Mouse (Mus musculus) stomach, postnatal 0 days (tissue): Measurements from ENCODE around the gene Aldh1a1.

Source experiments
- CTCF ChIP-seq: IDR thresholded peaks from 2 replicates; pipeline ENCODE4 v1.5.1; 2016; ENCODE audit warnings: antibody characterized with exemption, low read depth, mild to moderate bottlenecking, moderate library complexity
- EP300 ChIP-seq: optimal IDR thresholded peaks from 2 replicates; pipeline ENCODE3; 2016; ENCODE audit warnings: antibody characterized with exemption

DNA sequence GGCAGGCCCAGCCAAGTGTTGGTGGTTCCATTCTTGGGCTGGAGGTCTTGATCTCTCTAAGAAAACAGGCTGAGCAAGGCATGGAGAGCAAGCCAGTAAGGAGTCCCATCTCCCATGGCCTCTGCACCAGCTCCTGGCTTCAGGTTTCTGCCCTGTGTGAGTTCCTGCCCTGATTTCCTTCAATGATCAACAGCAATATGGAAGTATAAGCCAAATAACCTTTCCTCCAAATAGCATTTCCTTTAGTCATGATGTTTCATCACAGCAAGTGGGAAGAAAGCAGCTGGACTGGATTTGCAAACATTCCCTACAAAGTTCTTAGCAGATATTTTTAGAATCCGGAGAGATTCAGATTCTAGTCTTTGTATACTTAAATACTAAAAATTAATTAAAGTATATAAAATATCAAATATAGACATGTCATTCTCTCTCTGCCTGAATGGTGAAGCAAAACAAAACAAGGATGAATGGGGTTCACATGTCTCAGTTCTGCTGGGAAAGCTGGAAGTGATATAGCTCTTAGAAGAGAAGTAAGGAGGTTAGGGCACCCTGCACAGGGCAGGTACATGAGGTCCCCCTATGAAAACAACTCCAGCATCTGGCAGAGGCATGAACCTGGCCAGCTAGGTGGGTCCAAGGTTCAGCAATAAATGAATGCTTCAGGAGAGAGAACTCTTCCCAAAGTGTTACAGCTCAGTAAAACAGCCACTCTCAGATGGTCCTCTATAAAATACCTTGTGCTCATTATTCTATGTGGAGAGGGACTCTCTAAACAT is 37.6 kb downstream of the Aldh1a1 start:
- TF ChIP-seq CTCF (no peak), EP300 (peak; percentile 93)
